Mouse (Mus musculus) neural tube, embryonic 14.5 days (tissue): ENCODE measurements around the gene Pllp. TPM values are rescaled to one million over a fixed set of nuclear protein-coding genes. Genes with fewer than 3 reads are reported as not detected.
A peak's percentile ranks its signal among the peaks of the same experiment; 100 is the strongest.

Source experiments
- ATAC-seq: fragments of 200-750 bp; cut with Nextera tagmentation; 2 replicates; pipeline ENCODE4 v1.8.0; 2017; ENCODE audit warnings: low read depth, mild to moderate bottlenecking, moderate TSS enrichment, moderate library complexity
- H3K27ac ChIP-seq: fragments of 300-500 bp; sonication (generic); 2 replicates; pipeline ENCODE4 v1.5.1; 2014; ENCODE audit warnings: low read depth, mild to moderate bottlenecking, control low read depth, low read length, moderate library complexity, mixed read lengths
- H3K27me3 ChIP-seq: fragments of 300-500 bp; sonication (generic); 2 replicates; pipeline ENCODE4 v1.6.1; 2014; ENCODE audit warnings: low read length; ENCODE audit not compliant: control insufficient read depth, insufficient read depth
- H3K36me3 ChIP-seq: fragments of 300-500 bp; sonication (generic); 2 replicates; pipeline ENCODE4 v1.6.1; 2014; ENCODE audit warnings: low read length, mixed read lengths; ENCODE audit not compliant: control insufficient read depth, insufficient read depth
- H3K4me1 ChIP-seq: fragments of 300-500 bp; sonication (generic); 2 replicates; pipeline ENCODE4 v1.6.1; 2014; ENCODE audit warnings: low read length; ENCODE audit not compliant: control insufficient read depth, insufficient read depth
- H3K4me2 ChIP-seq: fragments of 300-500 bp; sonication (generic); 2 replicates; pipeline ENCODE4 v1.6.1; 2014; ENCODE audit warnings: mild to moderate bottlenecking, low read depth, low read length, control low read depth
- H3K4me3 ChIP-seq: fragments of 300-500 bp; sonication (generic); 2 replicates; pipeline ENCODE4 v1.5.1; 2014; ENCODE audit warnings: low read depth, low read length, control low read depth, mixed read lengths
- H3K9ac ChIP-seq: fragments of 300-500 bp; sonication (generic); replicated peaks from 2 replicates; pipeline ENCODE4 v1.6.1; 2014; ENCODE audit warnings: low read depth, mild to moderate bottlenecking, control low read depth, low read length, mixed read lengths
- H3K9me3 ChIP-seq: fragments of 300-500 bp; sonication (generic); 2 replicates; pipeline ENCODE4 v1.6.1; 2016; ENCODE audit warnings: low read length; ENCODE audit not compliant: control insufficient read depth
- WGBS: fragments of 180-500 bp; shearing (Covaris S2); extraction: QIAGEN DNeasy Blood & Tissue Kit; methylation state at CpG from one replicate; pipeline ENCODE4 v1.1.7; 2014; 5-methylcytosine and 5-hydroxymethylcytosine counted together
- polyA plus RNA-seq: library from polyadenylated mRNA; unstranded; fragments of >200 nt; fragmentation: Nextera tagmentation; extraction: Ambion mirVana; gene quantifications from 2 replicates; pipeline ENCODE4 v1.2.1, GENCODE M21; 2014

Gene Pllp
- polyA plus RNA-seq, 1 experiment from 2014 or later = 2.9 TPM

- Histone ChIP-seq H3K27me3 (no peaks in the 10 kb centered on the region), H3K9ac (no peak overlapping the region), H3K4me3 (no peak overlapping the region), H3K4me2 (no peak overlapping the region), H3K4me1 (0 out of 2 replicates have a peak, but pooled peaks cover 2% of the 10 kb centered on the region), H3K36me3 (peaks cover 44% of the 10 kb centered on the region), H3K27ac (no peak overlapping the region), H3K9me3 (no peaks in the 10 kb centered on the region)
- WGBS = 72% methylated on average over 5 of the region's 5 CpGs
- ATAC-seq = no peak
These were observed 21.7 kb downstream of the Pllp start for GRCm38 (mm10) chr8:94674384-94674783.

GRCm38 (mm10) chr8:94666456-94667308 is 29.4 kb downstream of the Pllp start, which contains the start of gene Arl2bp:
Gene Arl2bp, plus strand, starts transcription at chr8:94666600.
- no peaks in the 10 kb centered on the region for H3K27me3 ChIP-seq
- H3K9ac ChIP-seq = peak within 1 kb of the TSS; percentile 98
- no peaks in the 10 kb centered on the region for H3K9me3 ChIP-seq
- peak within 1 kb of the TSS; percentile 95 for H3K4me3 ChIP-seq
- H3K27ac ChIP-seq = peak within 1 kb of the TSS; percentile 94
- ATAC-seq = peak; percentile 99
- H3K4me1 ChIP-seq = peaks cover 9% of the 10 kb centered on the region; the same call in 1 of the 2 replicates
- WGBS = under 1% methylated on average over 66 of the region's 74 CpGs
- H3K4me2 ChIP-seq = peak within 1 kb of the TSS; percentile 60
- H3K36me3 ChIP-seq = peaks cover 21% of the 10 kb centered on the region

GRCm38 (mm10) chr8:94664722-94665121 is 31.4 kb downstream of the Pllp start:
- Histone ChIP-seq H3K27me3 (no peaks in the 10 kb centered on the region), H3K36me3 (peaks cover 9% of the 10 kb centered on the region), H3K4me3 (no peak overlapping the region), H3K9ac (no peak overlapping the region), H3K4me2 (no peak overlapping the region), H3K9me3 (no peaks in the 10 kb centered on the region), H3K4me1 (peaks cover 9% of the 10 kb centered on the region; the same call in 1 of the 2 replicates), H3K27ac (no peak overlapping the region)
- ATAC-seq = no peak
- WGBS = 77% methylated on average over 2 of the region's 2 CpGs

- Histone ChIP-seq H3K4me2 (no peak overlapping the region), H3K27ac (no peak overlapping the region), H3K9ac (no peak overlapping the region), H3K9me3 (no peaks in the 10 kb centered on the region), H3K27me3 (no peaks in the 10 kb centered on the region), H3K36me3 (peaks cover 8% of the 10 kb centered on the region; the same call in 1 of the 2 replicates), H3K4me1 (no peaks in the 10 kb centered on the region), H3K4me3 (no peak overlapping the region)
- 79% methylated on average over 4 of the region's 4 CpGs for WGBS
- no peak for ATAC-seq
These were observed 35.7 kb downstream of the Pllp start for GRCm38 (mm10) chr8:94660418-94660817.

GRCm38 (mm10) chr8:94658031-94658430 is 38.0 kb downstream of the Pllp start:
- no peak for ATAC-seq
- Histone ChIP-seq H3K36me3 (peaks cover 20% of the 10 kb centered on the region), H3K4me2 (no peak overlapping the region), H3K4me1 (no peaks in the 10 kb centered on the region), H3K9me3 (no peaks in the 10 kb centered on the region), H3K9ac (no peak overlapping the region), H3K27me3 (no peaks in the 10 kb centered on the region), H3K4me3 (no peak overlapping the region), H3K27ac (no peak overlapping the region)
- 99% methylated on average over 2 of the region's 2 CpGs for WGBS

- no peak for ATAC-seq
- Histone ChIP-seq H3K4me1 (no peaks in the 10 kb centered on the region), H3K9me3 (no peaks in the 10 kb centered on the region), H3K36me3 (peaks cover 33% of the 10 kb centered on the region), H3K4me3 (no peak overlapping the region), H3K9ac (no peak overlapping the region), H3K4me2 (no peak overlapping the region), H3K27ac (no peak overlapping the region), H3K27me3 (no peaks in the 10 kb centered on the region)
These were observed 41.1 kb downstream of the Pllp start for GRCm38 (mm10) chr8:94654994-94655393.

- H3K4me1 ChIP-seq = no peaks in the 10 kb centered on the region
- 85% methylated on average over 3 of the region's 3 CpGs for WGBS
- H3K4me3 ChIP-seq = no peak overlapping the region
- no peak for ATAC-seq
- no peak overlapping the region for H3K9ac ChIP-seq
- no peak overlapping the region for H3K4me2 ChIP-seq
- H3K36me3 ChIP-seq = peaks cover 41% of the 10 kb centered on the region
- H3K9me3 ChIP-seq = no peaks in the 10 kb centered on the region
- no peaks in the 10 kb centered on the region for H3K27me3 ChIP-seq
- no peak overlapping the region for H3K27ac ChIP-seq
These were observed 43.1 kb downstream of the Pllp start for GRCm38 (mm10) chr8:94652951-94653350.

GRCm38 (mm10) chr8:94649496-94649895 is 46.6 kb downstream of the Pllp start:
- no peak for ATAC-seq
- 46% methylated on average over 3 of the region's 3 CpGs for WGBS
- no peak overlapping the region for H3K9ac ChIP-seq
- no peaks in the 10 kb centered on the region for H3K9me3 ChIP-seq
- H3K4me1 ChIP-seq = no peaks in the 10 kb centered on the region
- no peak overlapping the region for H3K4me3 ChIP-seq
- H3K36me3 ChIP-seq = peaks cover 46% of the 10 kb centered on the region
- H3K4me2 ChIP-seq = no peak overlapping the region
- H3K27me3 ChIP-seq = no peaks in the 10 kb centered on the region
- H3K27ac ChIP-seq = no peak overlapping the region

- Histone ChIP-seq H3K4me3 (no peak overlapping the region), H3K4me2 (no peak overlapping the region), H3K36me3 (peaks cover 42% of the 10 kb centered on the region), H3K9me3 (no peaks in the 10 kb centered on the region), H3K27me3 (no peaks in the 10 kb centered on the region), H3K9ac (no peak overlapping the region), H3K27ac (no peak overlapping the region), H3K4me1 (no peaks in the 10 kb centered on the region)
- 100% methylated on average over 3 of the region's 3 CpGs for WGBS
- no peak for ATAC-seq
These were observed 49.9 kb downstream of the Pllp start for GRCm38 (mm10) chr8:94646165-94646564.
